Mouse (Mus musculus): ENCODE results near the gene Fscb. TPM values are rescaled to one million over a fixed set of nuclear protein-coding genes. Genes with fewer than 3 reads are reported as not detected.
A peak's percentile ranks its signal among the peaks of the same experiment; 100 is the strongest.

Gene Fscb
- total RNA-seq (2021): not detected
- long read RNA-seq, experiment 1: 0 reads
- long read RNA-seq, experiment 2: 0 reads

DNA sequence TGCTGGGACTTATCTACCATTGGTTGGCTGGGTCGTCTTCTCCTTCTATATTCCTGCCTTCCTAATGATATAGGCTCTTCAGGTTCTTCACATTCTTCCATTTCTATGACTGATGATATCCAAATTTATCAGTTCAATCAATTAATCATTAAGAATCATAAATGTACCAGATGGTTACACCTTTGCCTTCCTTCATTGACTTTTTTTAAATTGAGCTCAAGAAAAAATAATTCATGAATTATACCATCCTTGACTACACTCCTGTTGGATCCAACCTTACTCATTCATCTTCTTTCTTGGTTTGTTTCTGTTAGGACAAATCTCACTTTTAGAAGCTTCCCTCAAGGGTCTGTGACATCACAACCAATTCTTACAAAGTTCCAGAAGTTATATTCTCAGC, at the start of gene Fscb:
TSS of gene Fscb (minus strand) at position 101 of the 400 bp plus-strand sequence.
- Histone ChIP-seq H3K27ac (no peak within 1 kb of the TSS), H3K4me3 (no peak within 1 kb of the TSS)
- DNase-seq (ENCODE audit: extremely low spot score in 1 of 2, low spot score in 2 of 2): no peak
- intact Hi-C loops (cut with DNase I): no loop called here
- TF ChIP-seq CTCF (IDR thresholded peaks at IDR 0.05): no peak

DNA sequence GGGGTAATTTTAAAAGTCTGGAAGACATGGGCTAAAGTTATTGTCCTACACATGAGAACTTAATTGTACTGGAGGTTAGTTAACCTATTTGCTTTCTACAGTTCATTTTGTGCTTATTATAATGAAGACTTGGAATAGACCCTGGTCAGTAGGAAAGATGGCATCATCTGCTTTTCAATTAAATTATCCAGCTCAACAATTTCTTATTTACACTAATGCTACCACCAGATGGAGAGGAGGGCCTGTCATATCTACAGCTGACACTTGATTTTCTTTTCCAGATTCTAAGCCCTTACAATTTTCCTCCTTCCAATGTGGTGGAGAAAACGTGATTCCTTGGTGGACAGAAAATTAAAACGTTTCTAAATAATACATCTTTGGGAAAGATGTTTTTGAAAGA, 42.3 kb upstream of the Fscb start:
- TF ChIP-seq CTCF (IDR thresholded peaks at IDR 0.05): no peak
- no peak overlapping the region for H3K27ac ChIP-seq
- no peak overlapping the region for H3K4me3 ChIP-seq
- DNase-seq (ENCODE audit: extremely low spot score in 1 of 2, low spot score in 2 of 2): no peak
- intact Hi-C loops (cut with DNase I): no loop called here

DNA sequence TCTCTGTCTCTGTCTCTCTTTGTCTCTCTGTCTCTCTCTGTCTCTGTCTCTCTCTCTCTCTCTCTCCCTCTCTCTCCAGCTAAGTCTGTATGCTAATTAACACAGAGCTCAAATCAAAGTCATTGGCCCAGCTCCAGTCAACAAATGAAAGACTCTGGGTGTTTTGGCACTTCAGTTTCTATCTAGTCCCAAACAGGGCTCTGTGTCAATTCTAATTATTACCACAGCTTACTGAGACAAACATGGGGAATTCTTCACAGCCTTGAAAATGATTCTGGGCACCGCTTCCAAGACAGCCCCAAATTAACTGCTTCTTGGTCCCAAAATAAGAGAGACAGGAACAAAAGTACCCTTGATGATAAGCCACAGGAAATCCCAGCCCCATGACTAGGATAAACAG, 38.9 kb upstream of the Fscb start:
- Histone ChIP-seq H3K4me3 (no peak overlapping the region), H3K27ac (no peak overlapping the region)
- TF ChIP-seq CTCF (IDR thresholded peaks at IDR 0.05): no peak
- intact Hi-C loops (cut with DNase I): no loop called here
- no peak for DNase-seq (ENCODE audit: extremely low spot score in 1 of 2, low spot score in 2 of 2)

DNA sequence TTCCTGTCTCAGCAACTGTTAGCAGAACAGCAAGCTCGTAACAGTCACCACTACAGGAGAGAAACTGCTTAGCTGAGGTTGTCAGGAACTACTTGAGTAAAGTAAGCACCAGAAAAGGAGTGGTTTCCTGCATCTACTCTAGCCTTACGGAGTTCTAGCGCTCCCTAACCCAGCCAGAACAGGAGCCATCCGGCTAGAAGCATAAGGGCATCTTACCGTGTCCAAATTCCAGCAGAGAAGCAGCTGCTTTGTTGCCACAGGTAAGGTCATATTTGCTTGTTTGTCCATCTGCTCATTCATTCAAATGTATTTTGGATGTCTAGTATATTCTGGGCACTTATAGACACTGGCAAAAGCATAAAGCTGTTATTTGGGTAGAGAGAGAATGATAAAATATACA, 23.2 kb upstream of the Fscb start:
- TF ChIP-seq CTCF (IDR thresholded peaks at IDR 0.05): no peak
- no peak for DNase-seq (ENCODE audit: extremely low spot score in 1 of 2, low spot score in 2 of 2)
- no peak overlapping the region for H3K4me3 ChIP-seq
- intact Hi-C loops (cut with DNase I): no loop called here
- H3K27ac ChIP-seq: no peak overlapping the region

DNA sequence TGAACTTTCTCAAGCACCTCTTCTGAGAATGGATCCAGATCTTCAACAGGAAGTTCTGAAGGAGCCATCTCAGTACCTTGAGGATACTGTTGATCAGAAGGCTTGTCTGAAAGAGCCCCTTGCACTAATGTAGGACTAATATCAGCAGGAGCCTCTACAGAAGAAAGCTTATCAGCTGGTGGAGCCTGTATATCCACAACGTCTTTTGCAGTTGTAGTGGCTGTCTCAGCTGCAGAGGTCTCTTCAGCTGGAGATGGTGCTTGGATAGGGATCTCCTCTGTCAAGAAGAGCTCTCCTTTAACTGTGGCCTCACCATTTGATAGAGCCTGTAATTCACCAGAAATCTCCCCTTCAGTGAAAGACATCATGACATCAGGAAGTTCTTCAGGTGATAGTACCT, 875 bp downstream of the Fscb start:
- DNase-seq (ENCODE audit: extremely low spot score in 1 of 2, low spot score in 2 of 2): no peak
- no peak for TF ChIP-seq CTCF (IDR thresholded peaks at IDR 0.05)
- intact Hi-C loops (cut with DNase I): no loop called here

DNA sequence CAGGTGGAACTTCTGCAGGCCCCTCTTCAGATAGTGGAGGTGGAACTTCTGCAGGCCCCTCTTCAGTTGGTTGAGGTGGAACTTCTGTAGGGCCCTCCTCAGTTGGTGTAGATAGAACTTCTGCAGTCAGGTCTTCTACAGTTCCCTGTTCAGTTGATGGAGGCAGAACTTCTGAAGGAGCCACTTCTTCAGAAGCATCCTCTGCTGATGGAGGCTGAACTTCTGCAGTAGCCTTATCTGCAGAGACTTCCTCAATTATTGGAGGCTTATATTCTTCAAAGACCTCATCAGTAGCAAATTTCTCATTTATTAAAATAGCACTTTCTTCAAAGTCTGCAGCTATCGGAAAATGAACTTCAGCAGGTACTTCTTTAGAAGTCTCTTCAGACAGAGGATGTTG, 1.4 kb downstream of the Fscb start:
- intact Hi-C loops (cut with DNase I): no loop called here
- no peak for DNase-seq (ENCODE audit: extremely low spot score in 1 of 2, low spot score in 2 of 2)
- Histone ChIP-seq H3K27ac (no peak overlapping the region), H3K4me3 (no peak overlapping the region)
- no peak for TF ChIP-seq CTCF (IDR thresholded peaks at IDR 0.05)

More for the DNA sequence above, 875 bp downstream of the Fscb start:
- H3K4me3 ChIP-seq: no peak overlapping the region
- no peak overlapping the region for H3K27ac ChIP-seq

DNA sequence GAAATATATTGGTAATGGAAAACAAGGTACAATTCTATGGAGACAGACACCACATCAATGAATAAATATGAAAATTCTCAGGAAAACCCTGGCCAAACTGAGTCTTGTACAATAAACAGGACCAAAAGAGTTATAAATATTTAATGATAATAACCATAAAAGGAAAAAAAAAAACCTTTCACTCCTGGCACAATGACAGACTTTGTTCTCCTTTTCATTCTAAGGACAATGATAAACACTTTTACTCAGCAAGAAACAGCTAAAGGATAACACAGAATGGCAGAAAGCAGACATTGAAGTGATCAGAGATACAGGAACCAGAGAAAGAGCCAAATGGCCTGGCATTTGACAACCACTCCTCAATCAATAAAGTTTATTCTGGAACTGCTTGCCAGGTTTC, 19.3 kb downstream of the Fscb start:
- TF ChIP-seq CTCF (IDR thresholded peaks at IDR 0.05): no peak
- H3K27ac ChIP-seq: no peak overlapping the region
- intact Hi-C loops (cut with DNase I): no loop called here
- DNase-seq (ENCODE audit: extremely low spot score in 1 of 2, low spot score in 2 of 2): no peak
- H3K4me3 ChIP-seq: no peak overlapping the region

DNA sequence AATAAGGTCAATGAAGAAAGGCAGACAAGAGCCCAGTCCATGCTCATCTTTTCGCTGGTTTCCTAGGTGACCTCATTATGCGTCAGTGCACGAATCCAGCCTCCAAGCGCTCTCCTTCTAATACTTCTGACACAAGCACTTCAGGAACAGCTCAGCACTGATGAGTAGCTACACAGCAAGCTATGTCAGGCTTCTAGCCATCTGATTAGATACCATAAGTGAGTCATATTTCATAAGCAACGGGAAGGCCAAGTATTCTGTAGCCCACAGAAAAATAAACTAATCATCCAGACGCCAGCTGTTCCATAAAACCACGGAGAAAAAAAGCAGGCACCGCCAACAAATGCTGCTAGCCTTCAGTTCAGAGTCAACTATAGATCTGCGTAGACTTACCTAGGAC, 24.6 kb downstream of the Fscb start:
- Histone ChIP-seq H3K4me3 (no peak overlapping the region), H3K27ac (no peak overlapping the region)
- DNase-seq (ENCODE audit: extremely low spot score in 1 of 2, low spot score in 2 of 2): no peak
- intact Hi-C loops (cut with DNase I): no loop called here
- TF ChIP-seq CTCF (IDR thresholded peaks at IDR 0.05): no peak

DNA sequence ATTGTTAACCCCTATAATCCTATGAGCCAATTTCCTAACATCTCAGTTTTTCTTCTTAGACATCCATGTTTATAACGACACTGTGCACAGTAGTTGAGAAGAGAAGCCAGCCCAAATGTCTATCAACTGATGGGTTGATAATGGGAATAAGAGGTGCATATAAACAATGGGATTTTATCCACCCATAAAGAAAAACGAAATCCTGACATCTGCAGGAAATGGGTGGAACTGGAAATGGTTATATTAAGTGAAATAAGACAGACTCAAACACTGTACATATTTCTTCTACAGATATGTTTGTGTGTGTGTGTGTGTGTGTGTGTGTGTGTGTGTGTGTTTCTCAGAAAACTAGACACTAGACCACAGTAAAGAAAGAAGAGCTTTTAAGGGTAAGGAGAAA, 37.8 kb downstream of the Fscb start:
- no peak overlapping the region for H3K27ac ChIP-seq
- TF ChIP-seq CTCF (IDR thresholded peaks at IDR 0.05): peak; percentile 34
- no peak for DNase-seq (ENCODE audit: extremely low spot score in 1 of 2, low spot score in 2 of 2)
- intact Hi-C loops (cut with DNase I): no loop called here
- H3K4me3 ChIP-seq: no peak overlapping the region
